Mouse (Mus musculus) cerebellum, postnatal 36 days (tissue): ENCODE data around the gene Tldc2.

Experiments used
- DNase-seq, 2 experiments: peaks; one replicate each; pipeline ENCODE4 v3.0.0; 2021 to 2022; ENCODE audit warnings: mixed read lengths in 2 of 2

Tldc2 gene

GRCm38 (mm10) chr2:157078793-157079700 is 7.8 kb upstream of the Tldc2 start, which contains the start of gene Soga1:
Soga1 (minus strand) TSS chr2:157079254.
- DNase-seq = peak; percentile 77 to 86

DNA sequence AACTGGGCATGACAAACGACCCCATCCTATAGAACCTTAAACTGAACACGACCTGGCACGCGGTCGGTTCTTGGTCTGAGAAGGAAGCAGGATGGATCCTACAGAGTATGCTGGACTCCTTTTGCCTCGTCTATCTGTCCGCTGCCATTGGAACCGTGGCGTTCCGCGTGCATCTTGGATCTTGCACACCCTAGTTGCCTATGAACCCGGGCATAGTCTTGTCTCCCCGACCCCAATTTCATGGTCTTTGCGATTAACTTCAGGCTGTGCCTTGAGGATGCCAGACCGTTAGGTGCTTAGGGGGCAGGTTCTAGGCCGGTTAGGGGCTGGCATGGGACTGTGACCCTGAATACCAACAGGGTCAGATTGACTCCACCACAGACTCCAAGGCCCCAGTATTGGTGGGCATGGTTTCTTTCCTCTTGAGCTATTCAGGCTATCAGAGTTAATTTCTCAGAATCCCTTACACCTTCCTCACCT is 7.1 kb upstream of the Tldc2 start:
- DNase-seq = no peak

DNA sequence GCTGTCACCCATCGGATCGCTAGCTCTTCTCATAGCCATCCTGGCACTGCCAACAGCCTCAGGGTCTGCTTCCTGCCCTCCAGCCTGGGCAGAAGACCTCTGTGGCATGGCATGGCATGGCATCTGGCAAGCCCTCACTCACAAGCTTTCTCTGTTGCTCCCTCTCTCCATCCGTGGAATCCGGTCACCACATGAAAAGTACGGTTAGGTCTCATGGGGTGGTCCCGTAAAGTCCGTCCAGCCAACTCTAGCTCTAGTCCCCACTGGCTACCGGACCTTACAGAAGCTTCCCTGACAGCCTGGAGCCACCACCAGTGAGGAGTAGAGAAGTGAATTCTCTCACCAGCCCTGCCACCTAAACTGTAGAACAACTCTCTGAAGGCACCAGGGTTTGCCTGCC is 5.5 kb upstream of the Tldc2 start:
- DNase-seq = no peak

- no peak for DNase-seq
These were observed 4.9 kb upstream of the Tldc2 start for GRCm38 (mm10) chr2:157081960-157082359.

DNA sequence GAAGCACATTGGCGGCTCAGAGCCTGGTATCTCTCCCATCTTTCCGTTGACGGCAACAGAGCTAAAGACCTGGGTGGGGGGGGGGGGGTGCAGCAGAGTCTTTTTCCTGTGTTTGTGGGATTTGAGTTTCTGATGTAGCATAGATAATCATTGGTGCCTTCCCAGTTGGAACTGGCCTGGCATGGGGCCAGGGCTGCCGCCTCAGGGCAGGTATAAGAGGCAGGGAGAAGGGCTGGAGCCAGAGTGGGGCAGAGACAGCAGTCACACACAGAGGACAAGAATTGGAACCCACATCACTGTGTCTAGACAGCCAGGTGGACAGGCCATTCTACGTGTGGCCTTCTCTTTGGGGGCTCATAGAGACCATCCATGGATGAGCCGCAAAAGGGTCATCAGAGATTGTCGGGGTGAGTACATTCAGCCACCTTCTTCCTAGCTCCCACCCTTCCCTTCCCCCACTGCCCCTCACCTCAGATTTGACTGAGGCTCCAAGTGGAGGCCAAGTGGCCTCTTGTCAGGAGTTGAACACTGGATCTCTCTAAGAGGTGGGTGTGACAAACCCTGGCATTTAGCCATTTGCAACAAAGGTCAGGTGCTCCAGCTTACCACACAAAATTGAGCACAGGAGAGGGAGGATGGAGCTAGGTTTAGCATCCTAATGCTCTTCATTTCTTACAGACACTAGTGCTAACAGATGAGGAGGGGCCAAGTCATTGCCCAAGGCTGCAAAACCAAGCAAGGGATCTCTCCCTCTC is 1.8 kb upstream of the Tldc2 start:
- DNase-seq = peak in 1 of 2 experiments; percentile 34

- no peak for DNase-seq
These were observed 872 bp downstream of the Tldc2 start for GRCm38 (mm10) chr2:157087536-157088317.

- peak; percentile 34 to 35 for DNase-seq
These were observed 5.2 kb downstream of the Tldc2 start for GRCm38 (mm10) chr2:157092024-157092423.

- DNase-seq = peak; percentile 84 to 89
These were observed 8.3 kb downstream of the Tldc2 start for GRCm38 (mm10) chr2:157095005-157095755.

DNA sequence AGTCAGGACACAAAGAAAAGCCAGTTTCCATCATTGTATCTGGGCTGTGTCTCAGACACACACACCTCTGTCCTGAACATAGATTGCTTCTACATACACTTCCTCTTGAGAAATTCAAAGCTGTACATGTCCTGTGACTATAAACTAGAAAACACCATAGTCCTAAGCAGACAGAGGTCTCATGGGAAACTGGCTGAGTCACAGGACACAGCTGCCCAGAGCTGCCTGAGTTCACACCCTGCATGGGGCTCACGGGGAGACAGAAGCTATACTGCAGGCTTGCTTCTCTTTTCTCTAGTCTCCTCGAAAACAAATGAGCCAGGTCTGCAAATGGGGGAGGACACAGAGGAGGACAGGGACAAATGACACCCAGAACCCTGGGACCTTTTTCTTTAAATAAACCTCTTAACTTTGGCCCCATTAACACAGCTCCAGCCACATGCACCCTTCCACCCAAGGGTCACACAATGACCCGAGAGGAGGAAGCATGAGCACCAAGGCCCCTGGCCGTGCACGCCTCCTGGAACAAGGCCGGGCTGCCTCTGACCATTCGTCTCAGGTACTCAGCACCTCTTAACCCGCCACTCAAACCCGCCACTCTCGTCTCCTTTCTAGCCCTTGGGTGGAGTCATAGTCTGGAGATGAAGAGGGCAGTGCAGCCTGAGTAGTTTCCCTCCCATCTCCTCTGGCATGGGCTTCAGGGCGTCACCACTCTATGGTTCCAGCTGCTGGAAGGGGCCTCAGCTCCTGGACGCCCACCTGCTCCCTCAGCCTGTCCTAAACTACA is 12.9 kb downstream of the Tldc2 start:
- no peak for DNase-seq

DNA sequence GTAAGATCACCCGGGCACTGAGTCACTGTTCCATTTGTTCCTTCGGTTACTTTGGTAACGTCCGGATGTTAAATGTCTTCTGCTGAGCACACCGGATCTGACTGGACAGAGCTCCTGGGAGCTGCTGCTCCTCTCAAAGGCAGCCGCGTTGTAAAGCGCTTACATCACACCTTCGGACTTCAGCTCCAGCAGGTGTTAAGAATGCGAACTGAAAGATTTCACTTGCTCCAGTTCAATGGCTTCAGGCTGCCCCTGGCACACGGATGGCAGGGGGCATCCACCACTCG is 13.4 kb downstream of the Tldc2 start:
- DNase-seq = no peak

- DNase-seq = no peak
These were observed 14.8 kb downstream of the Tldc2 start for GRCm38 (mm10) chr2:157101650-157102049.

DNA sequence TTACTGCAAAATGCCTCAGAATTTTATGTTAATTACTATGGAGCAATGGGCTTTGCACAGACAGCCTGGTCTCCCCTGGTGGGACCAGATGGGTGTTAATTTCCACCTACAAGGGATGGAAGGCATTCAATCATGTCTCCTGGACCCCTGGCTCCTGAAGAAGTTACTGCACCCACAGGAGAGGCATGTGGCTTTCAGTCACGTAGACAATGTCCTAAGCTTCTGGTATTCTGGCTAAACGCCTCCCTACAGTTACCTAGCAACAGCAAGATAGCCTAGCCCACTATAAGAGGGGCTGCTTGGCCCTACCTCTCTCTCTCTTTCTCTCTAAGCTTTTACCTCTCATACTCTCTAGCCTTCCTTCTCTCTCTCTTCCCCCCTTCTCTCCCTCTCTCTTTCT is 15.4 kb downstream of the Tldc2 start:
- DNase-seq = no peak

GRCm38 (mm10) chr2:157104454-157104853 is 17.6 kb downstream of the Tldc2 start:
- DNase-seq = no peak

- no peak for DNase-seq
These were observed 21.4 kb downstream of the Tldc2 start for GRCm38 (mm10) chr2:157108236-157108635.

GRCm38 (mm10) chr2:157116964-157117363 is 30.1 kb downstream of the Tldc2 start:
- DNase-seq = peak in 1 of 2 experiments; percentile 26

- DNase-seq = no peak
These were observed 31.7 kb downstream of the Tldc2 start for GRCm38 (mm10) chr2:157118556-157118955.

GRCm38 (mm10) chr2:157119075-157119474 is 32.2 kb downstream of the Tldc2 start:
- DNase-seq = no peak

- DNase-seq = no peak
These were observed 34.9 kb downstream of the Tldc2 start for GRCm38 (mm10) chr2:157121766-157122165.

DNA sequence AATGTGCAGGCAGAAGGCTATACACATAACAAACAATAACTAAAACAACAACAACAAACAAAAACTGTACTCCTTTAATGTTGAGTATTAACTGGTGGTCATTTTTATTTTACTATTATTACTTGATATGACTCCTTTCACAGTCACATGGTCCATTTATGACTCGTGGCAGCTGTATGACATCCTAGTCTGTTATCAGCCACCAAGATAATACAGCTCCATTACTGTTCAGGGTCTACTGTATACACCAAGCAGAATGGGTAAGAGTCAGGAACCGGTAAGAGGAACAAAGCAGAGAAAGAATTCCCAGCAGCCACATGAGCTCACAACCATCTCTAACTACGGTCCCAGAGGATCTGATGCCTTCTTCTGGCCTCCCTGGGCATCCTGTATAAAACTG is 38.4 kb downstream of the Tldc2 start:
- no peak for DNase-seq

DNA sequence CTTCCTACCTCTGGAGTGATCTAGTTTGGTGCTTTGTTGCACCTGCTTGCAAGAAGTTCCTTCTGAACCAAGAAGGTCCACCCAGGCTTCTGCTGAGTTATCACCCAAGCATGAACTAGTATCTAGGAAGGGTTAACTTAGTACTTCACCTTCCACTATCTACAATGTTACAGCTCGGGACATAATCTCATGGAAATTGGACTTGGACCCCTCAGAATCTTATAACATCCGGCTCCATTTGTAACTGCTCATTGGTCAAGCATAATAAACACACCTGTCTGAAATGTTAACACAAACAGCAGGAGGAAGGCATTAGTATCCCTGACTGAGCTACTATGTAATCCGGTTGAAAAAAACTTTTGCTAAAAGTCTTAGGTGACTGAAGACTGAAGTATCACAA is 40.5 kb downstream of the Tldc2 start:
- no peak for DNase-seq

GRCm38 (mm10) chr2:157128072-157128471 is 41.2 kb downstream of the Tldc2 start:
- no peak for DNase-seq
